Mouse (Mus musculus): ENCODE data around the gene Gm2a. TPM values are rescaled to one million over a fixed set of nuclear protein-coding genes. Genes with fewer than 3 reads are reported as not detected.
A peak's percentile ranks its signal among the peaks of the same experiment; 100 is the strongest.
"Not testable (repeated sequence)": the region's sequence is repeated elsewhere in the genome, so short reads cannot be mapped to it uniquely, and the experiment has no call there.

Gene Gm2a
- polyA plus RNA-seq, 1 experiment from 2014 or later: 38.0 TPM

DNA sequence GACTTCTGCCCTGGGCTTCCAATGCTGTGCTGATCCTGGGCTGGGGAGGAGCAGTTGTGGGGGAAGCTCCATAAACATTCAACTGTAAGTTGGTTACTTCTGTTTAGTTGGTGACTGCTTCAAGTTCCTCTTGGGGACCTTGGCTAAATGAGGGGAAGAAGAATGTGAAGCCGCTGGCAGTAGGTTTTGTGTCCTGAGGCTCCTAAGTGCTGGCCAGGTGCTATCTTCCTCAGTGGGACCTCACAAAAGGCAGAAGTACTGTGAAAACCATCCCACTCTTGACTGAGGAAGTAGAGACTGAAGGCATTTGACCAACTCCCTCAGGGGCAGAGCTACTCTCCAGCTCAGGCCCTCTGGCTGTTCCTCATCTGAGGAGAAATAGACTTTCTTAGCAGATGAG, 8.7 kb downstream of the Gm2a start:
- Histone ChIP-seq H3K27me3 (ENCODE audit: insufficient read depth, low read length) (no peaks in the 10 kb centered on the region), H3K27ac (ENCODE audit: low read length) (no peak overlapping the region), H3K4me3 (ENCODE audit: low read length) (no peak overlapping the region), H3K4me2 (replicated peaks; ENCODE audit: low read depth, low read length) (no peak overlapping the region), H3K9ac (replicated peaks; ENCODE audit: low read length) (no peak overlapping the region), H3K4me1 (ENCODE audit: insufficient read depth, low read length) (peaks cover 19% of the 10 kb centered on the region), H3K9me3 (ENCODE audit: low read length) (no peaks in the 10 kb centered on the region), H3K36me3 (ENCODE audit: insufficient read depth, low read length) (0 out of 2 replicates have a peak, but pooled peaks cover 4% of the 10 kb centered on the region)
- WGBS: 90% methylated on average over 1 of the region's 1 CpGs
- no peak for ATAC-seq (ENCODE audit: low FRiP score, low TSS enrichment)

DNA sequence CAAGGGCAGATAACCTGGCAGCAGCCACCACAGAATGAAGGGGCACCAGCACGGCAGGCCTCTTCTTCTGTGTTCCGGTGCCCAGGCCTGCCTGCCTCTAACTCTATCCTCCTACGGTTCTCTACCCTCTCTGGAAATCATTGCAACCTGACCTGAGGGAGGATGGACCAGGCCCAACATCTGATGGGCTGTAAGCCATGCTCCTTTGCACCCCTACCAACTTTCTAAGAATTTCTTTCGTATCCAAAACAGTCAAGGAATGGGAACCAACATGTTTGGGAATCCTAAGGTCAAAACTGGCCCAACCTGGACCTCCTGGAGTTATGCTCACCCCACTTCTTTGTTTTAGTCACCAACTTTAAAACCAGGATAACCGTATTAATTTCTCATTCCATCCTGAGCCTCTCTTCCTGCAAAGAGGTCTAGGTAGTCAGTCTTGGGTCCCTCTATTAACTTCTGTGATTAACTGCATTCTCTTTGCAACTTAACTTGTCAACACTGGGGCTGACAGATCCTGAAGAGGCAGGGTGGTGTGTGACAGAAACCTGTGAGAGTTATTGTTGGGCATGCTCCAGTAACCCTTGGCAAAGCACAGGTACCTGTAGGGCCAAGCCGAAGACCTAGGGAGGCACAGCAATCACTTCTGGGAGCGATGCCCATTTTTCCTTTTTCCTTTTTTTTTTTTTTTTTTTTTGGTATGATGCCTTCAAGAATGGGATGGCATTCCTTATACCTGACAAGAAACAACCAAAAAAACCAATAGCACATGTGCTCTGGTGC, 11.8 kb downstream of the Gm2a start:
- Histone ChIP-seq H3K4me1 (ENCODE audit: insufficient read depth, low read length) (peaks cover 18% of the 10 kb centered on the region), H3K4me3 (ENCODE audit: low read length) (no peak overlapping the region), H3K9me3 (ENCODE audit: low read length) (no peaks in the 10 kb centered on the region), H3K36me3 (ENCODE audit: insufficient read depth, low read length) (0 out of 2 replicates have a peak, but pooled peaks cover 3% of the 10 kb centered on the region), H3K27ac (ENCODE audit: low read length) (no peak overlapping the region), H3K4me2 (replicated peaks; ENCODE audit: low read depth, low read length) (no peak overlapping the region), H3K27me3 (ENCODE audit: insufficient read depth, low read length) (no peaks in the 10 kb centered on the region), H3K9ac (replicated peaks; ENCODE audit: low read length) (no peak overlapping the region)
- ATAC-seq (ENCODE audit: low FRiP score, low TSS enrichment): no peak
- WGBS: 87% methylated on average over 7 of the region's 7 CpGs

DNA sequence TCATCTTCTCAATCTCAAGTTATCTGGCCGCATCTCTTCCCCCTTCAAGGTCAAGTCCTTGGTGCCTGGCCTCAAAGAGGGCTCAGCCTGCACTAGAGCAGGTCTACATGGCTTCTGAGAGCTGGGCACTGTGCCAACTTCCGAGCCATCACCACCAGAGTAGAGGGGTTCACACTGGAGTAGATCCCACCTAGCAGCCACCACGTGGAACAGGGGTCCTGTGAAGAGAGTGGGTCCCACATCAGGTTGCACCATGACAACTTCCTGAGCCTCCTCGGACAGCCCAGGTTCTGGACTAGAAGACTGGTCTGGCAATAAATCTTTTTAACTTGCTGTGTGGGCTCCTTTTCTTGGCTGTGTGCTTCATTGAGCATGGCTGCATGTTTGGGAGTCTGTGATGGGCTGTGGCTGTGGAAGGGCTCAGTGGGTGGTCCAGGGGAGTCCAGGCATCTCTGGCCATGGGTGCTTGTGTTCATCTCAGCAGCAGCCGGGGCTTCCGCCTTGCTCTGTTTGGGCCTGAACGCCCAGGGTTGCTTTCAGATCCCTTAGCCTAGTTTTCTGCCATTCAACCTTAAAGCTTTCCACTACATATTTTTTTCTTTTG, 12.8 kb downstream of the Gm2a start:
- Histone ChIP-seq H3K9ac (replicated peaks; ENCODE audit: low read length) (no peak overlapping the region), H3K4me1 (ENCODE audit: insufficient read depth, low read length) (peaks cover 18% of the 10 kb centered on the region), H3K4me3 (ENCODE audit: low read length) (no peak overlapping the region), H3K27me3 (ENCODE audit: insufficient read depth, low read length) (no peaks in the 10 kb centered on the region), H3K27ac (ENCODE audit: low read length) (peak overlapping the region; percentile 67), H3K4me2 (replicated peaks; ENCODE audit: low read depth, low read length) (no peak overlapping the region), H3K9me3 (ENCODE audit: low read length) (0 out of 2 replicates have a peak, but pooled peaks cover 4% of the 10 kb centered on the region), H3K36me3 (ENCODE audit: insufficient read depth, low read length) (no peaks in the 10 kb centered on the region)
- peak; percentile 93 for ATAC-seq (ENCODE audit: low FRiP score, low TSS enrichment)
- 16% methylated on average over 7 of the region's 7 CpGs for WGBS

DNA sequence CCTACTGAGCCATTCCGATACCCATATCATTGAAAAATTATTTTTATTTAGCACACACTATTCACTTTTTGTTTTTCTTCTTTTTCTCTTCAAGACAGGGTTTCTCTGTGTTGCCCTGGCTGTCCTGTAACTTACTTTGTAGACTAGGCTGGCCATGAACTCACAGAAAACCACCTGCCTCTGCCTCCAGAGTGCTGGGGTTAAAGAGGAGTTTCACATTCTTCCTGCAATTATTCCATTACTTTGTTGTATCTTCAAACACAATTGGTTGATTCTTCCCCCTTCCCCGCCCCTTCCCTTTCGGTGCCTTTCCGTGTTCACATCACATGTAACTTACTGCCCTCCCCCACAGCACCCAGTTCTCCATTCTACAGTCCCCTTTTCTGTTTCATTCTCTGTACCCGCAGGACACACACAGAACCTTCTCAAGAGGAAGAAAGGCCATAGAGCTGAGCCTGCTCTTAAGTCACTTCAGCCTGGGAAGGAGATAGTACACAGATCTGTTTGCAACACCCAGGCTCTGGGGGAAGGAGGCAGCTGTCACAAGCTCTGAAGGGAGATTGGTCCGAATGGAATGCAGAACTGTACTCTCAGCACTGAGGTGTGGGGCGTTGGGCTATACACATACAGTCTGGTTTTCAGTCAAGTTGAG, 15.4 kb downstream of the Gm2a start:
- H3K4me1 ChIP-seq (ENCODE audit: insufficient read depth, low read length): peaks cover 18% of the 10 kb centered on the region
- H3K9ac ChIP-seq (replicated peaks; ENCODE audit: low read length): no peak overlapping the region
- no peaks in the 10 kb centered on the region for H3K36me3 ChIP-seq (ENCODE audit: insufficient read depth, low read length)
- peak; percentile 55; the same call in 1 of the 2 replicates for ATAC-seq (ENCODE audit: low FRiP score, low TSS enrichment)
- no peak overlapping the region for H3K4me2 ChIP-seq (replicated peaks; ENCODE audit: low read depth, low read length)
- H3K4me3 ChIP-seq (ENCODE audit: low read length): no peak overlapping the region
- H3K27me3 ChIP-seq (ENCODE audit: insufficient read depth, low read length): no peaks in the 10 kb centered on the region
- WGBS: 64% methylated on average over 7 of the region's 7 CpGs
- 0 out of 2 replicates have a peak, but pooled peaks cover 4% of the 10 kb centered on the region for H3K9me3 ChIP-seq (ENCODE audit: low read length)
- peak overlapping the region; percentile 39; the same call in 1 of the 2 replicates for H3K27ac ChIP-seq (ENCODE audit: low read length)

DNA sequence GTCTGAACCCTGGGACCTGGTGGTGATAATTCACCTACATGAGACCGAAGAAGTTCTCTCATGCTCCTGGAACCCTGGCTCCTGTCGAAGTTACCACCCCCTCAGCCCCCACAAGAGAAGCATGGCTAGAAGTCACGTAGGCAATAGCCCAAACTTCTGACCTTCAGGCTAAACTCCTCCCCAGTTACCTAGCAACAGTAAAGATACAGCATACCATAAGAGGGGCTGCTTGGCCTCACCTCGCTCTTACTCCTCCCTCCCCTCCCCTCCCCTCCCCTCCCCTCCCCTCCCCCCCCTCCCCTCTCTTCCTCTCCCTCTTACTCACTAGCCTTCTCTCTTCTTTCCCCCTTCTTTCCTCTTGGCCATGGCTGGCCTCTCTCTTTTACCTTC, 15.9 kb downstream of the Gm2a start:
- not testable (repeated sequence) for H3K36me3 ChIP-seq (ENCODE audit: insufficient read depth, low read length); ATAC-seq (ENCODE audit: low FRiP score, low TSS enrichment); H3K27me3 ChIP-seq (ENCODE audit: insufficient read depth, low read length); H3K4me2 ChIP-seq (replicated peaks; ENCODE audit: low read depth, low read length); H3K4me3 ChIP-seq (ENCODE audit: low read length); H3K9me3 ChIP-seq (ENCODE audit: low read length); H3K9ac ChIP-seq (replicated peaks; ENCODE audit: low read length); H3K27ac ChIP-seq (ENCODE audit: low read length)
- peaks cover 18% of the 10 kb centered on the region for H3K4me1 ChIP-seq (ENCODE audit: insufficient read depth, low read length)
- WGBS: 15% methylated on average over 4 of the region's 4 CpGs

DNA sequence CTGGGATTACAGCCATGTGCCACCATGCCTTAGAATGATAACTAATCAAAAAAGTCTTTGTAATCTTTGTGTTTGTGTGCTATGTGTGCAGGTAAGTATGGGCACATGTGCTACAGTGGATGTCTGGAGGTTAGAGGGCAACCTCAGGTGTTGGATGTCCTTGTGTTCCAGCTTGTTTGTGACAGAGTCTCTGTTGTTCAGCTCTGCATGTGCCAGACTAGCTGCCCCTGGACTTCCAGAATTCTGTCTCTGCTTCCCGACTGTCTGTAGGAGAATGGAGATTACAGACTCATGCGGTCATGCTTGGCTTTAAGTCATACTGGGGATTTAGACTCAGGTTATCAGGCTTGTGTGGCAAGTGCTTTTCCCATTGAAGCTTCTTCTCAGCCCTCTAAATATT, 16.4 kb downstream of the Gm2a start:
- Histone ChIP-seq H3K9ac (replicated peaks; ENCODE audit: low read length) (no peak overlapping the region), H3K9me3 (ENCODE audit: low read length) (0 out of 2 replicates have a peak, but pooled peaks cover 4% of the 10 kb centered on the region), H3K36me3 (ENCODE audit: insufficient read depth, low read length) (no peaks in the 10 kb centered on the region), H3K27ac (ENCODE audit: low read length) (no peak overlapping the region), H3K4me1 (ENCODE audit: insufficient read depth, low read length) (peaks cover 18% of the 10 kb centered on the region), H3K4me3 (ENCODE audit: low read length) (no peak overlapping the region), H3K4me2 (replicated peaks; ENCODE audit: low read depth, low read length) (no peak overlapping the region), H3K27me3 (ENCODE audit: insufficient read depth, low read length) (no peaks in the 10 kb centered on the region)
- ATAC-seq (ENCODE audit: low FRiP score, low TSS enrichment): no peak
- 82% methylated on average over 2 of the region's 2 CpGs for WGBS

DNA sequence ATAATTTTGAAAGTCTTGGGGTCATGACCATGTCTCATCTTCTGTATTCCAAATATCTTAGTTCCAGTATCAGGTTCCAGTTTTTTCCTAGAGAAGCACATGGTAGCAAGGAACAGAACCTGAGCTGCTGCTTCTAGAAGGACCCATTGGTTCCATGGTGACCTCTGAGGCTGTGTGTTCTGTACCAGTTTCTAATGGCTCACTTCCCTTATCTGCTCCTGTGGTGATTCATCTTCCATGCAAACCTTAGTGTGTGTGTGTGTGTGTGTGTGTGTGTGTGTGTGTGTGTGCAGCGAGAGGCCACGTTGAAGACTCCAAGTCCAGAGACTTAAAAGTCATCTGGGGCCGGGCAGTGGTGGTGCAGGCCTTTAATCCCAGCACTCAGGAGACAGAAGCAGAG, 18.1 kb downstream of the Gm2a start:
- ATAC-seq (ENCODE audit: low FRiP score, low TSS enrichment): no peak
- H3K27me3 ChIP-seq (ENCODE audit: insufficient read depth, low read length): no peaks in the 10 kb centered on the region
- H3K9ac ChIP-seq (replicated peaks; ENCODE audit: low read length): no peak overlapping the region
- H3K4me3 ChIP-seq (ENCODE audit: low read length): no peak overlapping the region
- WGBS: 81% methylated on average over 3 of the region's 3 CpGs
- no peak overlapping the region for H3K4me2 ChIP-seq (replicated peaks; ENCODE audit: low read depth, low read length)
- H3K9me3 ChIP-seq (ENCODE audit: low read length): peaks cover 4% of the 10 kb centered on the region; the same call in 1 of the 2 replicates
- no peaks in the 10 kb centered on the region for H3K36me3 ChIP-seq (ENCODE audit: insufficient read depth, low read length)
- H3K27ac ChIP-seq (ENCODE audit: low read length): no peak overlapping the region
- H3K4me1 ChIP-seq (ENCODE audit: insufficient read depth, low read length): peaks cover 16% of the 10 kb centered on the region

DNA sequence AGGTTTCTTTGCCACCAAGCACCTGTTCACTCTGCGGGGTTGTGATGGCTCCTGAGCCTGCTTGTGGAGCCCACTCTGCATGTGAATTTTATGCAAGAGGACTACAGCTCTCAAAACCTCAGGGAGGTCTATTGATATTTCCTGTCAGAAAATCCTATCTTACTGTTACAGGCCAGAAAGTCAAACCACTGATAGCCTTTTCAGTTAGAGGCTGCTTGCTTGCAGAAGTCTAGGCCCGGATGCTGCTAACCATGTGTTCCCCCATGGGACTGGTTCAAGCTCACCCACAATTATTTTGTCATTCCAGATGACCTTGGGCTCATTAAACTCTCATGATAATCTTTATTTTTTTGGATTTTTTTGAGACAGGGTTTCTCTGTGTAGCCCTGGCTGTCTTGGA, 19.1 kb downstream of the Gm2a start:
- no peak for ATAC-seq (ENCODE audit: low FRiP score, low TSS enrichment)
- Histone ChIP-seq H3K27ac (ENCODE audit: low read length) (no peak overlapping the region), H3K4me1 (ENCODE audit: insufficient read depth, low read length) (peaks cover 14% of the 10 kb centered on the region; the same call in 1 of the 2 replicates), H3K9ac (replicated peaks; ENCODE audit: low read length) (no peak overlapping the region), H3K4me2 (replicated peaks; ENCODE audit: low read depth, low read length) (no peak overlapping the region), H3K9me3 (ENCODE audit: low read length) (peaks cover 4% of the 10 kb centered on the region; the same call in 1 of the 2 replicates), H3K36me3 (ENCODE audit: insufficient read depth, low read length) (no peaks in the 10 kb centered on the region), H3K4me3 (ENCODE audit: low read length) (no peak overlapping the region), H3K27me3 (ENCODE audit: insufficient read depth, low read length) (no peaks in the 10 kb centered on the region)
- WGBS: 89% methylated on average over 2 of the region's 2 CpGs

DNA sequence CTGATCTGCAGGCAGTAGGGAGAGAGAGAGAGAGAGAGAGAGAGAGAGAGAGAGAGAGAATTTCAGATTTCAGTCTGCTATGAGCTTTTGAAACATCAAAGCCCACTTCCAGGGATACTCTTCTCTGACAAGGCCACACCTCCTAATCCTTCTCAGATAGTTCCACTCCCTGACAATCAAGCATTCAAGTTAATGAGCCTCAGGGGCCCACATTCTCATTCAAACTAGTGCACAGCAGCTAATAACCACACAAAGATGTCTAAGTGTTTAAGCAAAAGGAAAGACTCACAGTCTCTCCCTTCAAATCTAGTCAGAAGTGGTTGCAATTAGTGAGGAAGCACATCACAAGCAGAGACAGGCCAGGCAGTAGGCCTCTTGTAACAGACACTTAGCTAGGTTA, 22.4 kb downstream of the Gm2a start:
- Histone ChIP-seq H3K4me3 (ENCODE audit: low read length) (no peak overlapping the region), H3K9ac (replicated peaks; ENCODE audit: low read length) (no peak overlapping the region), H3K36me3 (ENCODE audit: insufficient read depth, low read length) (no peaks in the 10 kb centered on the region), H3K4me1 (ENCODE audit: insufficient read depth, low read length) (0 out of 2 replicates have a peak, but pooled peaks cover 10% of the 10 kb centered on the region), H3K4me2 (replicated peaks; ENCODE audit: low read depth, low read length) (no peak overlapping the region), H3K9me3 (ENCODE audit: low read length) (no peaks in the 10 kb centered on the region; the same call in 1 of the 2 replicates), H3K27me3 (ENCODE audit: insufficient read depth, low read length) (no peaks in the 10 kb centered on the region), H3K27ac (ENCODE audit: low read length) (peak overlapping the region; percentile 21; the same call in 1 of the 2 replicates)
- no peak for ATAC-seq (ENCODE audit: low FRiP score, low TSS enrichment)
